Mouse (Mus musculus) CH12.LX (cell line): ENCODE measurements around the gene Gnb1. TPM values are rescaled to one million over a fixed set of nuclear protein-coding genes. Genes with fewer than 3 reads are reported as not detected.

Source experiments
- DNase-seq: peaks from one replicate; pipeline ENCODE4 v3.0.0-alpha.2; 2013; ENCODE audit errors: extremely low read depth
- H3K27ac ChIP-seq: 2 replicates; pipeline ENCODE4 v1.5.1; 2012; ENCODE audit warnings: low read depth, mild to moderate bottlenecking, control low read depth, moderate library complexity; ENCODE audit not compliant: insufficient read depth
- H3K27me3 ChIP-seq: replicated peaks from 2 replicates; pipeline ENCODE3; 2012; ENCODE audit warnings: inconsistent platforms
- H3K36me3 ChIP-seq, 2 experiments: replicated peaks in 1 of 2; 2 replicates each; pipeline versions ENCODE3 to v1.6.1; 2012; ENCODE audit warnings: inconsistent platforms in 1 of 2, low read length in 1 of 2, mild to moderate bottlenecking in 1 of 2, mixed read lengths in 1 of 2, moderate library complexity in 1 of 2; ENCODE audit not compliant: control insufficient read depth in 1 of 2, insufficient read depth in 1 of 2
- H3K4me1 ChIP-seq, 2 experiments: 2 replicates each; pipeline ENCODE4 v1.6.1; 2012; ENCODE audit warnings: inconsistent platforms in 1 of 2, moderate library complexity in 1 of 2; ENCODE audit not compliant: insufficient read depth in 2 of 2, control insufficient read depth in 1 of 2
- H3K4me2 ChIP-seq: 2 replicates; pipeline ENCODE4 v1.6.1; 2012; ENCODE audit warnings: low read depth, mild to moderate bottlenecking, control low read depth; ENCODE audit not compliant: poor library complexity, insufficient read depth, severe bottlenecking
- H3K4me3 ChIP-seq, 3 experiments: fragments of 150-350 bp in 1 of 3; sonication (generic) in 1 of 3; replicated peaks in 1 of 3; 2 replicates each; pipeline versions ENCODE3 to v1.5.1; 2011 to 2012; ENCODE audit warnings: low read depth in 2 of 3, low read length in 2 of 3, mild to moderate bottlenecking in 2 of 3, moderate library complexity in 2 of 3, control low read depth in 1 of 3, improper control_type of control experiment in 1 of 3, inconsistent platforms in 1 of 3, mixed read lengths in 1 of 3; ENCODE audit not compliant: poor library complexity in 1 of 3
- H3K79me2 ChIP-seq: replicated peaks from 2 replicates; pipeline ENCODE4 v1.6.1; 2012; ENCODE audit warnings: mild to moderate bottlenecking, moderate library complexity; ENCODE audit not compliant: control insufficient read depth, poor library complexity, insufficient read depth, severe bottlenecking; ENCODE audit errors: extremely low read depth
- H3K9ac ChIP-seq: 2 replicates; pipeline ENCODE4 v1.6.1; 2012; ENCODE audit warnings: low read depth, mild to moderate bottlenecking, control low read depth, moderate library complexity; ENCODE audit not compliant: insufficient read depth
- H3K9me3 ChIP-seq: replicated peaks from 2 replicates; pipeline ENCODE3; 2012; ENCODE audit warnings: low read length, inconsistent platforms, mixed read lengths
- BHLHE40 ChIP-seq: IDR thresholded peaks from 2 replicates; pipeline ENCODE4 v1.6.1; 2011; ENCODE audit warnings: mild to moderate bottlenecking, low read depth, low read length, improper control_type of control experiment
- CHD1 ChIP-seq: IDR thresholded peaks from 2 replicates; pipeline ENCODE4 v1.6.1; 2012; ENCODE audit warnings: low read depth, low read length, improper control_type of control experiment, inconsistent platforms
- CHD2 ChIP-seq: IDR thresholded peaks from 2 replicates; pipeline ENCODE4 v1.6.1; 2011; ENCODE audit warnings: low read length, improper control_type of control experiment
- E2F4 ChIP-seq: IDR thresholded peaks from 2 replicates; pipeline ENCODE4 v1.6.1; 2011; ENCODE audit warnings: low read depth, low read length, improper control_type of control experiment; ENCODE audit not compliant: insufficient replicate concordance
- ETS1 ChIP-seq: conservative IDR thresholded peaks from 2 replicates; pipeline ENCODE4 v1.6.1; 2012; ENCODE audit warnings: low read depth, mild to moderate bottlenecking, inconsistent platforms, low read length, improper control_type of control experiment, moderate library complexity
- JUN ChIP-seq: IDR thresholded peaks from 2 replicates; pipeline ENCODE4 v1.6.1; 2011; ENCODE audit warnings: low read depth, mild to moderate bottlenecking, low read length, improper control_type of control experiment, moderate library complexity; ENCODE audit not compliant: insufficient read depth
- MAFK ChIP-seq: IDR thresholded peaks from 2 replicates; pipeline ENCODE4 v1.6.1; 2011; ENCODE audit warnings: low read length, improper control_type of control experiment; ENCODE audit not compliant: insufficient replicate concordance
- MAX ChIP-seq: IDR thresholded peaks from 2 replicates; pipeline ENCODE4 v1.6.1; 2011; ENCODE audit warnings: low read length, improper control_type of control experiment
- MAZ ChIP-seq: IDR thresholded peaks from 2 replicates; pipeline ENCODE4 v1.6.1; 2012; ENCODE audit warnings: low read depth, mild to moderate bottlenecking, inconsistent platforms, low read length, improper control_type of control experiment, moderate library complexity
- MEF2A ChIP-seq: IDR thresholded peaks from 2 replicates; pipeline ENCODE4 v1.6.1; 2014; ENCODE audit warnings: low read depth, mild to moderate bottlenecking, inconsistent platforms, low read length, improper control_type of control experiment, borderline replicate concordance
- MXI1 ChIP-seq: IDR thresholded peaks from 2 replicates; pipeline ENCODE4 v1.6.1; 2011; ENCODE audit warnings: mild to moderate bottlenecking, low read depth, low read length, improper control_type of control experiment
- MYC ChIP-seq: IDR thresholded peaks from 2 replicates; pipeline ENCODE4 v1.6.1; 2011; ENCODE audit warnings: low read depth, mild to moderate bottlenecking, improper control_type of control experiment, low read length
- NELFE ChIP-seq: IDR thresholded peaks from 2 replicates; pipeline ENCODE4 v1.6.1; 2011; ENCODE audit warnings: low read depth, low read length, improper control_type of control experiment
- PAX5 ChIP-seq: IDR thresholded peaks from 2 replicates; pipeline ENCODE4 v1.6.1; 2012; ENCODE audit warnings: low read length, inconsistent platforms, mixed read lengths
- POLR2A ChIP-seq: IDR thresholded peaks from 2 replicates; pipeline ENCODE4 v1.6.1; 2011; ENCODE audit warnings: low read depth, mild to moderate bottlenecking, improper control_type of control experiment, low read length
- POLR2AphosphoS2 ChIP-seq: IDR thresholded peaks from 2 replicates; pipeline ENCODE4 v1.6.1; 2011; ENCODE audit warnings: low read depth, low read length, improper control_type of control experiment
- RAD21 ChIP-seq: IDR thresholded peaks from 2 replicates; pipeline ENCODE4 v1.6.1; 2011; ENCODE audit warnings: low read depth, mild to moderate bottlenecking, low read length, improper control_type of control experiment, moderate library complexity
- RCOR1 ChIP-seq: conservative IDR thresholded peaks from 2 replicates; pipeline ENCODE4 v1.6.1; 2012; ENCODE audit warnings: low read depth, mild to moderate bottlenecking, inconsistent platforms, low read length, improper control_type of control experiment
- SIN3A ChIP-seq: IDR thresholded peaks from 2 replicates; pipeline ENCODE4 v1.6.1; 2012; ENCODE audit warnings: low read length, improper control_type of control experiment, inconsistent platforms
- SMC3 ChIP-seq: IDR thresholded peaks from 2 replicates; pipeline ENCODE4 v1.6.1; 2011; ENCODE audit warnings: low read depth, low read length, improper control_type of control experiment
- TBP ChIP-seq: conservative IDR thresholded peaks from 2 replicates; pipeline ENCODE4 v1.6.1; 2011; ENCODE audit warnings: low read depth, low read length, improper control_type of control experiment
- TCF12 ChIP-seq: IDR thresholded peaks from 2 replicates; pipeline ENCODE4 v1.6.1; 2014; ENCODE audit warnings: low read depth, mild to moderate bottlenecking, inconsistent platforms, low read length, improper control_type of control experiment
- UBTF ChIP-seq: IDR thresholded peaks from 2 replicates; pipeline ENCODE4 v1.6.1; 2012; ENCODE audit warnings: low read depth, mild to moderate bottlenecking, inconsistent platforms, low read length, improper control_type of control experiment, moderate library complexity
- USF1 ChIP-seq: IDR thresholded peaks from 2 replicates; pipeline ENCODE4 v1.6.1; 2014; ENCODE audit warnings: low read depth, mild to moderate bottlenecking, inconsistent platforms, low read length, improper control_type of control experiment
- USF2 ChIP-seq: conservative IDR thresholded peaks from 2 replicates; pipeline ENCODE4 v1.6.1; 2011; ENCODE audit warnings: low read depth, low read length, improper control_type of control experiment
- ZC3H11A ChIP-seq: IDR thresholded peaks from 2 replicates; pipeline ENCODE4 v1.6.1; 2012; ENCODE audit warnings: low read depth, mild to moderate bottlenecking, inconsistent platforms, low read length, improper control_type of control experiment
- ZKSCAN1 ChIP-seq: IDR thresholded peaks from 2 replicates; pipeline ENCODE4 v1.6.1; 2012; ENCODE audit warnings: low read depth, inconsistent platforms, low read length, improper control_type of control experiment, borderline replicate concordance
- ZMIZ1 ChIP-seq: IDR thresholded peaks from 2 replicates; pipeline ENCODE4 v1.6.1; 2012; ENCODE audit warnings: low read depth, mild to moderate bottlenecking, inconsistent platforms, low read length, improper control_type of control experiment
- ZNF384 ChIP-seq: IDR thresholded peaks from 2 replicates; pipeline ENCODE4 v1.6.1; 2012; ENCODE audit warnings: low read depth, low read length, improper control_type of control experiment, inconsistent platforms
- dilution Hi-C: fragments of 300-500 bp; cut with MboI; formaldehyde crosslinking; loops from 2 replicates; pipeline ENCODE4 v1.14.3; 2020; ENCODE audit warnings: low sequenced_read_pairs; ENCODE audit not compliant: extremely low pct_unique_long_range_greater_than_20kb, extremely low pct_ligation_motif_present
- in situ Hi-C: fragments of 300-500 bp; cut with MboI; formaldehyde crosslinking; loops from 3 replicates; pipeline ENCODE4 v1.14.3; 2019; ENCODE audit warnings: low sequenced_read_pairs, low pct_ligation_motif_present, low pct_unique_long_range_greater_than_20kb, mixed read lengths
- polyA plus RNA-seq: library from polyadenylated mRNA; unstranded; fragments of >175 nt; gene quantifications from 2 replicates; pipeline ENCODE4 v1.2.1, GENCODE M21; 2012; ENCODE audit warnings: low read depth; ENCODE audit not compliant: insufficient read length
- total RNA-seq, 2 experiments: library from RNA; depleted of rRNA; stranded (reverse); fragments of 300-350 nt in 1 of 2; fragments of >200 nt in 1 of 2; gene quantifications; 2 replicates each; pipeline ENCODE4 v1.2.3; 2012 to 2014

The Gnb1 gene
- total and polyA plus RNA-seq, 3 experiments = 88.0 to 407 (median 134) TPM

GRCm38 (mm10) chr4:155482125-155482480 is 9.1 kb upstream of the Gnb1 start:
- Histone ChIP-seq H3K9me3 (no peaks in the 10 kb centered on the region), H3K27me3 (no peaks in the 10 kb centered on the region), H3K36me3 (no peaks in the 10 kb centered on the region), H3K4me3 (peak overlapping the region in 2 of 3 experiments; percentile 23 to 42), H3K79me2 (no peaks in the 10 kb centered on the region), H3K4me1 (peaks cover 25 to 56% of the 10 kb centered on the region in 2 experiments), H3K4me2 (peak overlapping the region; percentile 63), H3K27ac (peak overlapping the region; percentile 97), H3K9ac (peak overlapping the region; percentile 77)
- dilution Hi-C loops = no loop called here
- no peak for TF ChIP-seq BHLHE40
- no peak for TF ChIP-seq RCOR1
- TF ChIP-seq SMC3 = no peak
- TF ChIP-seq MAFK = no peak
- no peak for TF ChIP-seq E2F4
- no peak for TF ChIP-seq MAX
- in situ Hi-C loops = loop anchor here (5.0 to 10.0 kb wide), 2 partner anchors 85 to 213 kb away; partner anchors contain the start of gene Fndc10
- DNase-seq = no peak

- H3K4me2 ChIP-seq = peak overlapping the region; percentile 63
- H3K4me1 ChIP-seq = peaks cover 34 to 65% of the 10 kb centered on the region in 2 experiments
- H3K27ac ChIP-seq = peak overlapping the region; percentile 97
- H3K36me3 ChIP-seq = no peaks in the 10 kb centered on the region
- dilution Hi-C loops (no loop called here), in situ Hi-C loops (loop anchor here (5.0 to 10.0 kb wide), 2 partner anchors 84 to 212 kb away; partner anchors contain the start of gene Fndc10)
- no peaks in the 10 kb centered on the region for H3K27me3 ChIP-seq
- H3K9ac ChIP-seq = peak overlapping the region; percentile 77
- no peaks in the 10 kb centered on the region for H3K9me3 ChIP-seq
- no peaks in the 10 kb centered on the region for H3K79me2 ChIP-seq
- peak overlapping the region in 1 of 3 experiments; percentile 28 for H3K4me3 ChIP-seq
- DNase-seq = peak; percentile 79
- TF ChIP-seq ZKSCAN1 (no peak), POLR2AphosphoS2 (no peak; the same call in 1 of the 2 replicates), MXI1 (peak; percentile 75), ZC3H11A (no peak), MEF2A (0 out of 2 replicates have a peak, but pooled peaks have one; percentile 53), RCOR1 (0 out of 2 replicates have a peak, but pooled peaks have one; percentile 28), SMC3 (peak; percentile 1; the same call in 1 of the 2 replicates), TBP (0 out of 2 replicates have a peak, but pooled peaks have one; percentile 16), USF2 (no peak), CHD2 (0 out of 2 replicates have a peak, but pooled peaks have one; percentile 43), MAZ (peak; percentile 70; the same call in 1 of the 2 replicates), E2F4 (no peak), ZNF384 (no peak), UBTF (peak; percentile 15; the same call in 1 of the 2 replicates), RAD21 (no peak), NELFE (peak; percentile 54), CHD1 (peak; percentile 97), SIN3A (0 out of 2 replicates have a peak, but pooled peaks have one; percentile 21), PAX5 (no peak), BHLHE40 (no peak; the same call in 1 of the 2 replicates), MAFK (no peak), MYC (peak; percentile 62; the same call in 1 of the 2 replicates), ETS1 (peak; percentile 62), MAX (peak; percentile 71), JUN (no peak), POLR2A (no peak), TCF12 (peak; percentile 70; the same call in 1 of the 2 replicates), USF1 (no peak), ZMIZ1 (no peak; the same call in 1 of the 2 replicates)
These were observed 8.2 kb upstream of the Gnb1 start for GRCm38 (mm10) chr4:155482733-155483540.
